Mouse (Mus musculus): ENCODE results near the gene Scd2. TPM values are rescaled to one million over a fixed set of nuclear protein-coding genes. Genes with fewer than 3 reads are reported as not detected.
"Not testable (repeated sequence)": the region's sequence is repeated elsewhere in the genome, so short reads cannot be mapped to it uniquely, and the experiment has no call there.

Gene Scd2
- polyA plus RNA-seq (2015; fragmentation: Nextera tagmentation; extraction: Ambion mirVana) = 266 and 297 TPM in 2 replicates

DNA sequence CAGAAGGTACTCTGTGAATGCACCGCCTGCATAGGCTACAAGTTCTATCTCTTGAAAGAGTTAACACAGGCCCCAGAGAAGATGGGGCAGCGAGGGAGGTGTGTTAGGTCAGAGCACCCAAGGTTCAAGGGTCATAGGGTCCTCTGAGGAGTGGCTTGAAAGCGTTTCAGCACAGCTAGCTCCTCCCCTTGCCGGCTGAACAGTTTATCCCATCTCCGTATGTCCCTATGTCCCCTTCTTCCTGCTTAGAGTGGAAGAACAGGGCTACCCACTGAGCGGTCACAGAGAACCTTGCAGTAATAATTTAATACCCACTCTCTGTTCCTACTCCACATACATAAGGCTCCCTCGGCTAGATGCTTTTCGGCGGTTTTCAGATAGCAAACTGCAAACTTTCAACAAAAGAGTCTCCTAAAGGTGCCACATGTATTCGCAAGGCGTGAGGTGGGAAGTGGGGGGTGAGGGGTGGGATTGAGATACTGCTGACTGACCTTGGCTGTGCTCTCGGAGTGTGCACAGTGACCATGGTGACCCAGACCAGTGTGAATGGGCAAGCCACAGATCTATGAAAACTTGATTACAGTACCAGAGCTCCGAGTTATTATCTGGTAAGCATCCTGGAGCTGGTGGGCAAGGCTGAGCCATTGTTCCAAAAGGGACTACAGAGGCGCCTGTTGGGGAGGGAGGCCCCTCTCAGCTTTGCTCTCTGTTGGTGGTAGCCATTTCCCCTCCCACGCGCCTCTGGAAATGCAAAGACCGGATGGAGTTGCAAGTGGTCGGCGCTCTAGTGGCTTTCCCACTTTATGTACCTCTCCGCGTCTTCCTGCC lies at the start of gene Scd2:
Scd2 (plus strand) TSS at position 734 of the 828 bp plus-strand sequence.
- H3K9me3 ChIP-seq = no peaks in the 10 kb centered on the region
- H3K27ac ChIP-seq = peak within 1 kb of the TSS; percentile 98
- WGBS = 2% methylated on average over 21 of the region's 21 CpGs
- H3K36me3 ChIP-seq = peaks cover 17% of the 10 kb centered on the region
- no peaks in the 10 kb centered on the region for H3K27me3 ChIP-seq (replicated peaks)
- peak; percentile 7; the same call in 1 of the 2 replicates for ATAC-seq (ENCODE audit: insufficient read depth, low FRiP score, low read depth)
- peak within 1 kb of the TSS; percentile 85 for H3K9ac ChIP-seq
- H3K4me3 ChIP-seq (replicated peaks) = peak within 1 kb of the TSS; percentile 66
- H3K4me2 ChIP-seq = peak within 1 kb of the TSS; percentile 93
- H3K4me1 ChIP-seq = peaks cover 38% of the 10 kb centered on the region

DNA sequence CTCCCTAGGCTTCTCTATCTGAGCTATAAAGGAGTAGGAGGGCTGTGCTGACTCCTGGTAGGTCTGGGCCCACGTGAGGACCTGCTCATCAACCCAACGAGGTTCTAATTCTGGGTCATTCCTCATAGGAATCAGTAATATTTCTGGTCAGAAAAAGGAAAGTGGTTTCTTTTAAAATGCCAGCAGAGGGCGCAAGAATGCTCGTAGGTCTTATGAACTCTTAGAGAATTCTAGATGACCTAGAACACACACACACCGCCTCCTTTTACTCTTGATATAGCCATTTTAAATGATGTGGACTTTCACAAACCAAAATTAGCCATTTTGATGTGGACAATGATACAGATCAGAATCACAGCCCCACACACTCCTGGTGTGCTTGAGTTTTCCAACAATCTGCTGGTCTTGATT lies 47.7 kb upstream of the Scd2 start:
- peaks cover 23% of the 10 kb centered on the region for H3K4me1 ChIP-seq
- no peak for ATAC-seq (ENCODE audit: insufficient read depth, low FRiP score, low read depth)
- H3K9me3 ChIP-seq = no peaks in the 10 kb centered on the region
- H3K36me3 ChIP-seq = no peaks in the 10 kb centered on the region
- H3K9ac ChIP-seq = no peak overlapping the region
- WGBS = 3% methylated on average over 5 of the region's 5 CpGs
- peak overlapping the region; percentile 69 for H3K4me2 ChIP-seq
- H3K27me3 ChIP-seq (replicated peaks) = no peaks in the 10 kb centered on the region
- no peak overlapping the region for H3K4me3 ChIP-seq (replicated peaks)
- no peak overlapping the region for H3K27ac ChIP-seq

DNA sequence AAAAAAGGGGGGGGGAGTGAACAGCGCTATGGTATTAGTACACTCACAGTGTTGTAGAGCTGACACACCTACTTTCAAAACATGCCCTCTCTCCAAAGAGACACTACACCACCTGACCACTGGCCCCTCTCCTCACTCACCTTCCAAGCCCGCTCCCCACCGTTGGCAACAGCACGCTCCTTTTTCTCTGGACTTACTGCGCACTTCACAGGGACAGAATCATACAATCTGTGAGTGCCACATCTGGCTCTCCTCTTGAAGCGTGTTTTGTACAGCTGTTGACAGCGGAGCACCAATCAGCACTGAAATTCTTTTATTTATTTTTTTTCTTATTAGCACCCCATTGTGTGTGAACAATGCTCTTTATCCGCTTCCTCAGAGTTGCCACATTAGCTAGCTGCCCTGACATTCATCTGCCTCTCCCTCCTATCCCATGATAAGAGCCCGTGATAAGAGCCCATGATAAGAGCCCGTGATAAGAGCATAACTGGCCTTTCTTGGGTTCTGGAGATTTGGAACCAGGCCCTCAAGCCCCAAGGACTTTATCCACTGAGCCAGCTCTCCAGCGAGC lies 47.0 kb upstream of the Scd2 start:
- WGBS = 46% methylated on average over 11 of the region's 11 CpGs
- 0 out of 2 replicates have a peak overlapping the region, but pooled peaks have one; percentile 5 for H3K27ac ChIP-seq
- H3K4me2 ChIP-seq = peak overlapping the region; percentile 69

DNA sequence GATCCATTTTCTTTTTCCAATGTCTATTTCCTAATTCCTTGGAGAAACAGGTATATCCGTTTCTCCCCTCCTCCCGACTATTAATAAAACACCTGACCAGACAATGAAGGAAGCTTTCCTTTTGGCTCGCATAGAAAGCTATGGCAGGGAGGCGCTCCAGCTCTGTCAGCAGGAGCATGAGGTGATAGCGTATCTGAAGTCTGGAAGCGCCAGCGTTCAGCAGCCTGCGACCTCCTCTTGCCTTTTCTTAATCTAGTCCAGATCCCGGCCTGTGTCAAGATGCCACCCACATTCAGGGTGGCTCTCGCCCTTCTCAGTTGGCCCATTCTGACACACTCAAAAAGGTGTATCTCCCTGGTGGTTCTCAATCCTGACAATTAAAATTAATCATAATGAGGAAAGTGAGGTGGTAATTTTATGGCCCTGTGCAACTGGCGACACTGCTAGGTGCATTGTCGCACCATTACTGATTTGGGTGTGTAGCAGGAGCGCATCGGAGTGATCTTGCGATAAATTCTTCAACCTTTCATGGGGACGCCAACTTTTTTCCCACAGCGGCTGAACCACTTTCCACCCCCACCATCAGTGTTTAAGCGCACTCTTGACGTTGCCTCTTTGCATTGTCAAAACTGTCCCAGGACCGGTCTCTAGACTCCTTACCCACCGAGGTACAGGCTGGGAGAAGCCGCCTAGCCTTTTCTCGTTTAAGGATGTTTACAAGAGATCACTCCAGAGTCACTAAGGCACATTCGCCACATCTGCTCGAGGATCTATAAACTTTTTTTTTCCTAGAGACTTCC lies 46.0 kb upstream of the Scd2 start:
- peak overlapping the region; percentile 95 for H3K27ac ChIP-seq
- peak overlapping the region; percentile 24; the same call in 1 of the 2 replicates for H3K9ac ChIP-seq
- peak; percentile 3; the same call in 1 of the 2 replicates for ATAC-seq (ENCODE audit: insufficient read depth, low FRiP score, low read depth)
- H3K4me2 ChIP-seq = peak overlapping the region; percentile 69
- peak overlapping the region; percentile 42 for H3K4me3 ChIP-seq (replicated peaks)
- H3K9me3 ChIP-seq = no peaks in the 10 kb centered on the region
- peaks cover 23% of the 10 kb centered on the region for H3K4me1 ChIP-seq
- 4% methylated on average over 25 of the region's 25 CpGs for WGBS
- H3K27me3 ChIP-seq (replicated peaks) = no peaks in the 10 kb centered on the region
- H3K36me3 ChIP-seq = no peaks in the 10 kb centered on the region

More for the DNA sequence above, 47.0 kb upstream of the Scd2 start:
- H3K27me3 ChIP-seq (replicated peaks) = no peaks in the 10 kb centered on the region
- no peaks in the 10 kb centered on the region for H3K9me3 ChIP-seq
- no peaks in the 10 kb centered on the region for H3K36me3 ChIP-seq
- ATAC-seq (ENCODE audit: insufficient read depth, low FRiP score, low read depth) = no peak
- H3K4me1 ChIP-seq = peaks cover 23% of the 10 kb centered on the region
- H3K4me3 ChIP-seq (replicated peaks) = peak overlapping the region; percentile 12; the same call in 1 of the 2 replicates
- no peak overlapping the region for H3K9ac ChIP-seq

DNA sequence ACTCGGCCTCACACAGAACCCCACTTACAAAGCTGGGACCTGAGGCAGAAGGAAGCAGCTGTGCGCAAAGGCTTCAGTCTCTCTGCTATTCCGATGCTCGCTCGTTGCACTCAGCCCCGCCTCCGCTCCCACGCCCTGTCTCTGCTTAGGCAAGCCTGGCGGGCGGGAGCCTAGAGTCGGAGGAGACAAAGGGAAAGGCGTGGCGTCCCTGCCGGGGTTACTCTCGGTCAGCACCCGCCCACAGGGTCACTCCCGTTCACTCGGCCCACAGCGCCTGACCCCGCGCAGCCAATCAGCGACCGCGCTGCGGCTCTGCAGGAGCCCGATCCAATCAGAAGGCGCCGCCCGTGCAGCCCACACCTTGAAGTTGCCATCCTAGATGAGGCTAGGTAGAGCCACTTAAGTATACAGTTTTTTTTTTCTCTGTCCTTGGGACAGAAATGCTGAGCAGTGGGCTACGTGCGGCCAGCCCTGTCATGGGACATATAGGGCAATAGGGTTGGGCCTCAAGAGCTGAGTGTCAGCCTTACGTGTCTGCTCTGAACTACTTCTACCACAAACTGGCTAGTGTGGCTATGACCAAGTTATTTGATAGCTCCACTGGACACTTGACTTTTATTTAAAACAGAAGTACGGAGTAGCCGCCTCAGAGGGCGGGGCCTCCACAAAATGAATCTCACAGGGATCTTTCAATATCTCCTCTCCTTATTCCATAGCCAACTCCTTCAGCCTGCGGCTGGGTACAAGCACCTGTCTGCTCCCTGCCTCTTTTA lies 45.2 kb upstream of the Scd2 start:
- ATAC-seq (ENCODE audit: insufficient read depth, low FRiP score, low read depth) = peak; percentile 97
- H3K27me3 ChIP-seq (replicated peaks) = no peaks in the 10 kb centered on the region

DNA sequence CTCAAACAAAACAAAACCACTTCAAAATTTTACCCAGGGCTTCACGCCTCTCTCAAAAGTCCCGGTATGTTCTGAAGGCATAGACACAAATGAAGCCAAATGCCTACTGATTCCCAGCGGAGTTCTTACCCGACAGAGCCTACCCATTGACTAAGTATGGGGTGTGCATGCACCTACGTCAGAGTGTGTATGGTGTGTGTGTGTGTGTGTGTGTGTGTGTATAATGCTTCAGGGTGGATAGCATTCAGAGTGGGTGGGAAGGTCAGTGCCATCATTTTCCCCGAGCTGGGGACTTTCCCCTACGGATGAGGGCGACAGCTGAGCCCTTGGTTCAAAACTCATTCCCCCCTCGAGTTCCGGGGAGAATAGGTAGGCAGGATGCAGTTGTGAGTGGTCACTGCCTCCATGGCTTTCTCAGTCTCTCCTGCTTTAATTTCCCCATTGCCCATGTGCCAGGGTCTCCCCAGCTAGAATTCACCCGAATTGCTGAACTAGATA lies 44.6 kb upstream of the Scd2 start:
- Histone ChIP-seq H3K9me3 (no peaks in the 10 kb centered on the region), H3K4me1 (peaks cover 23% of the 10 kb centered on the region), H3K36me3 (no peaks in the 10 kb centered on the region), H3K4me3 (replicated peaks) (peak overlapping the region; percentile 42; the same call in 1 of the 2 replicates), H3K4me2 (peak overlapping the region; percentile 69), H3K27ac (peak overlapping the region; percentile 95), H3K27me3 (replicated peaks) (no peaks in the 10 kb centered on the region), H3K9ac (no peak overlapping the region)
- 59% methylated on average over 11 of the region's 11 CpGs for WGBS
- ATAC-seq (ENCODE audit: insufficient read depth, low FRiP score, low read depth) = no peak

More for the DNA sequence above, 45.2 kb upstream of the Scd2 start:
- H3K9me3 ChIP-seq = no peaks in the 10 kb centered on the region
- peak overlapping the region; percentile 24; the same call in 1 of the 2 replicates for H3K9ac ChIP-seq
- 2% methylated on average over 36 of the region's 36 CpGs for WGBS
- H3K4me1 ChIP-seq = peaks cover 23% of the 10 kb centered on the region
- H3K27ac ChIP-seq = peak overlapping the region; percentile 95
- H3K36me3 ChIP-seq = no peaks in the 10 kb centered on the region
- H3K4me2 ChIP-seq = peak overlapping the region; percentile 69
- peak overlapping the region; percentile 42 for H3K4me3 ChIP-seq (replicated peaks)

DNA sequence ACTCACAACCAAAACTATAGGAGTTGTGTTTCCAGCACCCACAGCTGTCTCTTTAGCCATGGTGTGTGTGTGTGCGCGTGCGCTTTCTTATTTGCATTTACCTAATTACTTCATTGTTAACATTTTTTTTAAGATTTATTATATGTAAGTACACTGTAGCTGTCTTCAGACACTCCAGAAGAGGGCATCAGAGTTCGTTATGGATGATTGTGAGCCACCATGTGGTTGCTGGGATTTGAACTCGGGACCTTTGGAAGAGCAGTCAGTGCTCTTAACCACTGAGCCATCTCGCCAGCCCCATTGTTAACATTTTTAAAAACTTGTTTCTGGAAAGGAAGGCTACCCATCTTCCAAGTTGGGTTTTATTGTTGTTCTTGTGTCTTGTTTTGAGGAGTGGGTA lies 42.3 kb upstream of the Scd2 start:
- H3K4me1 ChIP-seq = peaks cover 21% of the 10 kb centered on the region
- H3K9me3 ChIP-seq; H3K4me3 ChIP-seq (replicated peaks); H3K36me3 ChIP-seq; ATAC-seq (ENCODE audit: insufficient read depth, low FRiP score, low read depth); H3K4me2 ChIP-seq; H3K27me3 ChIP-seq (replicated peaks); H3K9ac ChIP-seq; H3K27ac ChIP-seq: not testable (repeated sequence)
- whole genome bisulfite sequencing = 92% methylated on average over 6 of the region's 6 CpGs

DNA sequence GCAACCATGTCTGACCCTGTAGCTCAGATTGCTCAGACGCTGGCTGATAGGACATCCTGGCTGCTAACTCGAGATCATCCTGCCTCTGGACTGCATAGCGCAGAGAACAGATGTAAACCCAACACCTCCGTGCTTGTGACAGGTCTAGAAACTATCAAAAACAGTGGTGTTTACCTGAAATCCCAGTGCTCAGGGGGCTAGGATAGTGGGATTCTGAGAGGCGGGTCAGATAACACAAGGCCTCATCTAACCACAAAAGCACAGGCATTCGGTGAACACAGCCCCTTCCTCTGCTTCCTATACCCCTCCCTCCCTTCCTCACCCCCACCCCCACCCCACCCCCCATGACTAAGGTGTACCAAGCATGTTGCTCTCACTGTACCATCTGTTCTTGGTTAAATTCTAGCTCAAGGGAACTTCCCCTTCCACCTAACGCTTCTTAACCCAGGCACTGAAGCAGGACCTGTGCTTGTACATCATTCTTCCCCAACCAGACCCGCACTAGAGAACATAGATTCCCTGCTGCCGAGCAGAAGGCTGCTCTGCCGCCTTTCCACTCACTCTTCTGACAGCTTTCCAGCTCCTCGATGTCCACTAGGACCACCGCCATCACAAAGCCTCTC lies 41.4 kb upstream of the Scd2 start:
- Histone ChIP-seq H3K36me3 (no peaks in the 10 kb centered on the region), H3K27me3 (replicated peaks) (no peaks in the 10 kb centered on the region), H3K4me3 (replicated peaks) (no peak overlapping the region), H3K27ac (no peak overlapping the region), H3K9ac (no peak overlapping the region), H3K9me3 (no peaks in the 10 kb centered on the region), H3K4me1 (peaks cover 15% of the 10 kb centered on the region), H3K4me2 (no peak overlapping the region)
- no peak for ATAC-seq (ENCODE audit: insufficient read depth, low FRiP score, low read depth)
- 59% methylated on average over 12 of the region's 12 CpGs for WGBS

DNA sequence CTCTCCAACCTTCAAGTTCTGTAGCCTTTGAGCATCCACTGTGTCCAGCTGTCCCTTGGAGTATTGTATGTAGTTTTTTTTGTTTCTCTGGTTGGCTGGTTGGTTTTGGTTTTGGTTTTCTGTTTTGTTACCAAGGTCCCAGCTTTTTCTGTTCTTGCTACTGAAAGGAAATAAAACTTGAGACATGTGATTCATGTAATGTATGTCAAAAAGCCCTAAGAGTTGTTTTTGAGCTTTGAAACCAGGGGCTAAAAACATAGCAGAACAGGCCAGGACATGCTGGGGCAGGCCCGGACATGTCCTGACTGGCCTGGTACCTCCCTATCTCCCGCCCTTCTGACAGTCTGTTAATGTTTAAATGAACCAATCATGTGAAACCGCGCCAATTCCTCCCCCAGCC lies 39.4 kb upstream of the Scd2 start:
- H3K9me3 ChIP-seq; H3K27ac ChIP-seq; H3K27me3 ChIP-seq (replicated peaks); H3K4me2 ChIP-seq; H3K9ac ChIP-seq; H3K4me1 ChIP-seq; H3K4me3 ChIP-seq (replicated peaks); H3K36me3 ChIP-seq; ATAC-seq (ENCODE audit: insufficient read depth, low FRiP score, low read depth): not testable (repeated sequence)
- WGBS = 81% methylated on average over 4 of the region's 4 CpGs

DNA sequence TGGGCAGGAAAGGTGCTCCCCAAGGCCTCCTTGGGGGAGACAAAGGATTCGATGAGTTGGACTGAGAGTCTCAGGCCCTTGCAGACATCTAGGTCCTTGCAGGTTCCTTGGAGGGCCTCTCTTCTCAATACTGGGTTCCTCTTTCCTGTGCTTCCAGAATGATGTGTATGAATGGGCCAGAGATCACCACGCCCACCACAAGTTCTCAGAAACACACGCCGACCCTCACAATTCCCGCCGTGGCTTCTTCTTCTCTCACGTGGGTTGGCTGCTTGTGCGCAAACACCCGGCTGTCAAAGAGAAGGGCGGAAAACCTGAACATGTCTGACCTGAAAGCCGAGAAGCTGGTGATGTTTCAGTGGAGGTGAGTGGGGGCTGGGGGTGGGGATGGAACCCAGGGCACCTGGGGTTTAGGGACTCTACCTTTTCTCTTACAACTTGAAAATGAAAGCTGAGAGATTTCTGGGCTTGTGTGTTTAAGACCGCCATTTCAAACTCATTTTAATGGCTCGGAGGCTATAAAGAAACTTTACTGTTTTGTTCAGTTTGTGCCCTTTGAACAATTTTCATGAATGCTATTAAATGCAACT lies 36.0 kb upstream of the Scd2 start:
- no peak overlapping the region for H3K27ac ChIP-seq

More for the DNA sequence above, 36.0 kb upstream of the Scd2 start:
- Histone ChIP-seq H3K4me3 (replicated peaks) (no peak overlapping the region), H3K9ac (no peak overlapping the region), H3K9me3 (no peaks in the 10 kb centered on the region), H3K36me3 (no peaks in the 10 kb centered on the region), H3K4me1 (no peaks in the 10 kb centered on the region), H3K4me2 (no peak overlapping the region), H3K27me3 (replicated peaks) (no peaks in the 10 kb centered on the region)
- ATAC-seq (ENCODE audit: insufficient read depth, low FRiP score, low read depth) = no peak
- 78% methylated on average over 13 of the region's 13 CpGs for WGBS
